Mouse (Mus musculus) liver, embryonic 14.5 days (tissue): Measurements from ENCODE around the gene Smg6. TPM values are rescaled to one million over a fixed set of nuclear protein-coding genes. Genes with fewer than 3 reads are reported as not detected.
A peak's percentile ranks its signal among the peaks of the same experiment; 100 is the strongest.

Source experiments
- ATAC-seq: fragments of 200-750 bp; cut with Nextera tagmentation; 2 replicates; pipeline ENCODE4 v1.8.0; 2017; ENCODE audit warnings: moderate number of reproducible peaks, mild to moderate bottlenecking, moderate library complexity; ENCODE audit not compliant: insufficient read depth
- DNase-seq, 3 experiments: peaks; one replicate each; pipeline ENCODE4 v3.0.0-alpha.2; 2012 to 2013; ENCODE audit warnings: low read depth in 3 of 3, low spot score in 3 of 3
- H3K27ac ChIP-seq: fragments of 300-500 bp; sonication (generic); 2 replicates; pipeline ENCODE4 v1.5.1; 2014; ENCODE audit warnings: moderate library complexity, mild to moderate bottlenecking, control low read depth, inconsistent platforms
- H3K27me3 ChIP-seq: fragments of 300-500 bp; sonication (generic); 2 replicates; pipeline ENCODE4 v1.6.1; 2014; ENCODE audit warnings: mild to moderate bottlenecking, low read length, moderate library complexity; ENCODE audit not compliant: control insufficient read depth, insufficient read depth
- H3K36me3 ChIP-seq: fragments of 300-500 bp; sonication (generic); replicated peaks from 2 replicates; pipeline ENCODE4 v1.6.1; 2014; ENCODE audit warnings: low read depth; ENCODE audit not compliant: control insufficient read depth, insufficient read depth
- H3K4me1 ChIP-seq, 2 experiments: fragments of 200-500 bp in 1 of 2; fragments of 300-500 bp in 1 of 2; sonication (generic) in 1 of 2; replicated peaks; 2 replicates each; pipeline ENCODE4 v1.6.1; 2012 to 2014; ENCODE audit warnings: antibody characterized with exemption in 1 of 2, inconsistent platforms in 1 of 2, low read length in 1 of 2; ENCODE audit not compliant: control insufficient read depth in 2 of 2, insufficient read depth in 2 of 2
- H3K4me2 ChIP-seq: fragments of 300-500 bp; sonication (generic); 2 replicates; pipeline ENCODE4 v1.6.1; 2014; ENCODE audit warnings: low read depth, mild to moderate bottlenecking, control low read depth, moderate library complexity
- H3K4me3 ChIP-seq, 2 experiments: fragments of 200-500 bp in 1 of 2; fragments of 300-500 bp in 1 of 2; sonication (generic) in 1 of 2; 2 replicates each; pipeline ENCODE4 v1.5.1; 2012 to 2014; ENCODE audit warnings: low read depth in 2 of 2, low read length in 2 of 2, mild to moderate bottlenecking in 2 of 2, control low read depth in 1 of 2, inconsistent platforms in 1 of 2, moderate library complexity in 1 of 2; ENCODE audit not compliant: insufficient read depth in 1 of 2
- H3K9ac ChIP-seq: fragments of 300-500 bp; sonication (generic); replicated peaks from 2 replicates; pipeline ENCODE4 v1.6.1; 2014; ENCODE audit warnings: mild to moderate bottlenecking, control low read depth, moderate library complexity
- H3K9me3 ChIP-seq: fragments of 300-500 bp; sonication (generic); 2 replicates; pipeline ENCODE4 v1.6.1; 2016; ENCODE audit warnings: low read length, mixed read lengths; ENCODE audit not compliant: control insufficient read depth
- CTCF ChIP-seq: IDR thresholded peaks from 2 replicates; pipeline ENCODE4 v1.5.1; 2016; ENCODE audit warnings: antibody characterized with exemption, low read depth, control low read depth
- EP300 ChIP-seq: IDR thresholded peaks from 2 replicates; pipeline ENCODE4 v1.6.1; 2016; ENCODE audit warnings: antibody characterized with exemption, low read depth
- WGBS: fragments of 180-500 bp; shearing (Covaris S2); extraction: QIAGEN DNeasy Blood & Tissue Kit; methylation state at CpG from one replicate; pipeline ENCODE4 v1.1.7; 2014; ENCODE audit not compliant: insufficient replicate concordance; 5-methylcytosine and 5-hydroxymethylcytosine counted together
- polyA plus RNA-seq, 2 experiments: library from polyadenylated mRNA; depleted of rRNA in 1 of 2; stranded (reverse) in 1 of 2; unstranded in 1 of 2; fragments of >200 nt; fragmentation: Nextera tagmentation in 1 of 2; extraction: Ambion mirVana in 1 of 2; gene quantifications; 2 replicates each; pipeline versions ENCODE4 v1.2.1 to v1.2.3; 2012 to 2014

The Smg6 gene
- polyA plus RNA-seq, 2 experiments, result 3.2 to 5.9 TPM

DNA sequence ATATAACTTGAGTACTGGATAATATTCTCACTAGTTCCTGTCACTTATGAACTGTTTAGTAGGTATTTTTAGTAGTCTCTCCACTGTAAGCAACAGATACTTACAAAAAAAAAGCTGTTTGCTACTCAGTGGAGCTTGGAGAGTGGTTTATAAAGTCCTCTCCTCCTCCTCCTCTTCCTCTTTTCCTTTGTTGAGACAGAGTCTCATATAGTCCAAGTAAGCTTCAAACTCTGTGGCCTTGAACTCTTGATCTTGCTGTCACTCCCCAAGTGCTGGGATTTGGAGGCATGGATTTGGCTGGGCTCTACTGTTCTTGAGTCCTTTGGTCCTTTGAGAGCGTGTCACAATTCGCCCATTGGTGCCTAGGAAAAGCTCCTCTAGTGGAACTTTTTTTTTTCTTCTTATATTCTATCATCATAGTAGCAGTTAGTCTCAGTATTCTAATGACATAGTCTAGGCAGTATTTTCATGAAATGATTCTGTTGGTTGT is 1.7 kb downstream of the Smg6 start:
- Histone ChIP-seq H3K4me3 (peak overlapping the region in 1 of 2 experiments; percentile 85; a peak in 2 of 4 replicates), H3K27ac (peak overlapping the region; percentile 25), H3K4me1 (peaks cover 5 to 14% of the 10 kb centered on the region in 2 experiments), H3K27me3 (no peaks in the 10 kb centered on the region), H3K4me2 (peak overlapping the region; percentile 83), H3K36me3 (no peaks in the 10 kb centered on the region; the same call in 1 of the 2 replicates), H3K9ac (peak overlapping the region; percentile 83), H3K9me3 (no peaks in the 10 kb centered on the region)
- ATAC-seq (no peak), DNase-seq (no peak)
- TF ChIP-seq CTCF (no peak), EP300 (no peak)
- WGBS, result 74% methylated on average over 2 of the region's 2 CpGs

DNA sequence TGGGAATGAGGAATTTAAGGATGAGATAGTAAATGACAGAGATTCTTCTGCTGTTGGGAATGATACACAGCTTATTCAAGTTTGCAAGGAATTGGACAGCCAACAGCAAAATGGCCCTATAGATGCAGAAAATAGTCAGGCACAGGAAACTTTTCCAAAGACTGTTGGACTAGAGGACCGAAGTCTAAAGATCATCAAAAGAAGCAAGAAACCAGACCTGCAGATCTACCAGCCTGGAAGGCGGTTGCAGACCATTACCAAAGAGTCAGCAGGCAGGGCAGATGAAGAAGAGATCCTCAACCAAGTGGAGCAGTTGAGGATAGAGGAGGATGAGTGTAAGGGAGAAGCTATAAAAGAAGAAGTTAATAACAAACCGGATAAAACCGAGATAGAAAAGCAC is 3.5 kb downstream of the Smg6 start:
- Histone ChIP-seq H3K27ac (no peak overlapping the region), H3K9me3 (no peaks in the 10 kb centered on the region), H3K4me3 (no peak overlapping the region), H3K4me1 (peaks cover 5 to 14% of the 10 kb centered on the region in 2 experiments), H3K36me3 (peaks cover 4% of the 10 kb centered on the region), H3K9ac (no peak overlapping the region), H3K27me3 (no peaks in the 10 kb centered on the region), H3K4me2 (no peak overlapping the region)
- WGBS, result 78% methylated on average over 4 of the region's 4 CpGs
- DNase-seq, result no peak
- no peak for ATAC-seq
- TF ChIP-seq EP300, result no peak
- TF ChIP-seq CTCF, result no peak

DNA sequence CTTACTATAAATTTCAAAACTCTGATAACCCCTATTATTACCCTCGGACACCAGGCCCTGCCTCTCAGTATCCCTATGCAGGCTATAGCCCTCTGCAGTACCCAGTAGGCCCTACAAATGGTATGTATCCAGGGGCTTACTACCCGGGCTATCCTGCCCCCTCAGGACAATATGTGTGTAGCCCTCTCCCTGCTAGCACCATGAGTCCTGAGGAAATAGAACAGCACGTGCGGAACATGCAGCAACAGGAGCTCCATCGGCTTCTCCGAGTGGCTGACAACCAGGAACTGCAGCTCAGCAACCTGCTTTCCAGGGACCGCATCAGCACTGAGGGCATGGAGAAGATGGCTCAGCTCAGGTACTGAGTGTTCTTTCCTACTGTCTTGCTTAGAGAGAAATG is 4.8 kb downstream of the Smg6 start:
- Histone ChIP-seq H3K4me3 (no peak overlapping the region), H3K9me3 (no peaks in the 10 kb centered on the region), H3K4me2 (no peak overlapping the region), H3K27ac (no peak overlapping the region), H3K9ac (no peak overlapping the region), H3K27me3 (no peaks in the 10 kb centered on the region), H3K36me3 (peaks cover 8% of the 10 kb centered on the region), H3K4me1 (peaks cover 5 to 7% of the 10 kb centered on the region in 2 experiments)
- ATAC-seq (no peak), DNase-seq (no peak)
- WGBS, result 84% methylated on average over 7 of the region's 7 CpGs
- TF ChIP-seq EP300, result no peak
- TF ChIP-seq CTCF, result no peak

DNA sequence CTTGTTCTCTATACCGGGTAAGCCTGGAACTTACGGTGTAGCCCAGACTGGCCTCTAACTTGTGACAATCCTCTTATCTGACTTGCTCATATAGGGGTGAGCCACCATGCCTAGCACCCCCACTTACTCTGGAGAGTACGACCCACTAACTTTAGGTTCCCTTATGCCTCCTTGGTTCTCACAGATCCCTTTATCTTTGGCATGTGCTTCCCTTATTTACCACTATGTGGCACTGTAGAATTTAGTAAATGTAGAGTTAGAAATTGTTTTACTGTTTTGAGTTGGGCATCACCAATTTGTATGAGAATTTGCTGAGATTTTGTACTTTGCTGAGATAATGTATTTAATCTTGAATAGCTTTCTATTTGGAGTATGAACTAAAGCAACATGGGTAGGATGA is 20.7 kb downstream of the Smg6 start:
- peak; percentile 54 for TF ChIP-seq CTCF
- TF ChIP-seq EP300, result no peak
- 72% methylated on average over 3 of the region's 3 CpGs for WGBS
- Histone ChIP-seq H3K4me3 (no peak overlapping the region), H3K9me3 (no peaks in the 10 kb centered on the region), H3K27ac (no peak overlapping the region), H3K9ac (no peak overlapping the region), H3K27me3 (no peaks in the 10 kb centered on the region), H3K36me3 (peaks cover 11% of the 10 kb centered on the region), H3K4me2 (no peak overlapping the region), H3K4me1 (no peaks in the 10 kb centered on the region)
- DNase-seq, result peak in 1 of 3 experiments; percentile 35
- ATAC-seq, result no peak

DNA sequence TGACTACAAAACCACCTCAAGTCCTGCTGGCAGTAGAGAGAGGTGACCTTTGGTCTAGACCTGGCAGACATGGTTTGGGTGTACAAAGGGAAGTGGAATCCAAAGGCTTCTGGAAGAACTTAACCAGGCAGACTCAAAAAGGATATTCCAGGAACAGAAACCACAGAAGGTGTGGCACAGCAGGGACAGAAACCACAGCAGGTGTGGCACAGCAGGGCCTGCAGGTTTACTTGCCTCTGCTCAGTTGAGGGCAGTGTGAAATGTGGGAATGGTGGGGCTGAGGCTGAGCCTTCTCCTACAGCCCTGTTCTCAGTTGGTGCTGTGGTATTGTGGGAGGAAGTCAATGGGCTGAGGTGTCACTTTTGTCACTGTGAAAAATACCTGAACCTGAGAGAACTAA is 29.3 kb downstream of the Smg6 start:
- no peak for ATAC-seq
- Histone ChIP-seq H3K9me3 (no peaks in the 10 kb centered on the region), H3K4me3 (no peak overlapping the region), H3K4me1 (peaks cover 0 to 9% of the 10 kb centered on the region in 2 experiments; a peak in 2 of 4 replicates), H3K27ac (no peak overlapping the region), H3K36me3 (no peaks in the 10 kb centered on the region; the same call in 1 of the 2 replicates), H3K9ac (no peak overlapping the region), H3K4me2 (no peak overlapping the region), H3K27me3 (no peaks in the 10 kb centered on the region)
- no peak for DNase-seq
- TF ChIP-seq EP300, result no peak
- TF ChIP-seq CTCF, result no peak
